Mouse (Mus musculus): ENCODE results near the gene St6galnac4.

St6galnac4 gene

DNA sequence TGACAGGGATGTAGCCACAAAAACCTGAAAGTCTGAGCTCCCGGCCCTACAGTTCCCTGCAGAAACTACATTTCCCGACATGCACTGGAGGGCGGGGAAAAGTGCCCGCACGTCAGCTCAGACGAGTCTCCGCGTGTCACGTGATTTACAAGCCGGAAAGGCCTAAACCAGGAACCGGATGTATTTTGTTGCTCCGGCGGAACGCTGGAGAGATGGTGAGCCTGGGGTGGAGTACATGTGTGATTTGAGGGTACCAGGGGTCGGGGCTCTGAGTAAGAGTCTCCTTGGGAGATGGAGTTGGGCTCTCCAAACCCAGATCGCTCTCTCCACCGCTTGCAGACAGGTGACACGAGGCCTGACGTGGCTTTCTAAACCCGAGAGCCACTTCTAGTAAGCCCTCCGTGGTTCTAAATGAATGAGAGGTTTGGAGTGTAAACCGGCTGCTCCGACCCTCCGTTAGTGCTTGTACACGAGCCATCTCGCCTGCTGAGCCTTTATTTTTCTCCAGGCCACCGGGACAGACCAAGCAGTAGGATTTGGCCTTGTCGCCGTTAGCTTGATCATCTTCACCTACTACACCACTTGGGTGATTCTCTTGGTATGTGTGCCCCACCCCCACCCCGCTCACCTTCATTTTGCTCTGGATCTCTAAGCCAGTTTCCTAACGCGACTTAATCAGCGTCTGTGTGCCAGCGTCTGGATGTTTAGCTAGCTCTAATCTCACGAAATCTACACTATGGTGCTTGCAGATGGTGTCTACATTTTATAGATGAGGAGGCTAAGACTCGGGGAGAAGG lies 16.0 kb upstream of the St6galnac4 start, which contains the start of gene Dpm2:
Gene Dpm2 (plus strand): TSS at position 161 of the 797 bp plus-strand sequence.
- CTCF ChIA-PET = interaction anchor here (0.6 kb wide), 1 partner anchor 61 kb away, joined by 5 read pairs; no protein-coding TSS in a partner anchor

DNA sequence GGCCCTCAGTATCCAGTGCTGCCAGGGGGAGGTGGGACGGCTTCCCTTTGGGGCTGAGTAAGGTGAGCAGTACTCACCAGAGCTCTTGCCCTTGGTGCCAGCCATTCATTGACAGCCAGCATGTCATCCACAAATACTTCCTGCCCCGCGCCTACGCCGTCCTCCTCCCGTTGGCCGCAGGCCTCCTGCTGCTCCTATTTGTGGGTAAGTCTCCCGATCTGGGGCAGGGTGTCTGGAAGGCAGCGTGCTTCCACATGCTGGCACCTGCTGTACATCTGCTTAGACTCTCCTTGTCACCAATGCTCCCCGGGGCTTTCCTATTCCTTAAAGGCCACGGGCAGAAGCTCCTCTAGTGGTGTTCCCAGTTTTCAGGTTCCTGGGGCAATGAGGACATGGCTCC lies 14.7 kb upstream of the St6galnac4 start:
- CTCF ChIA-PET = no interaction called here

DNA sequence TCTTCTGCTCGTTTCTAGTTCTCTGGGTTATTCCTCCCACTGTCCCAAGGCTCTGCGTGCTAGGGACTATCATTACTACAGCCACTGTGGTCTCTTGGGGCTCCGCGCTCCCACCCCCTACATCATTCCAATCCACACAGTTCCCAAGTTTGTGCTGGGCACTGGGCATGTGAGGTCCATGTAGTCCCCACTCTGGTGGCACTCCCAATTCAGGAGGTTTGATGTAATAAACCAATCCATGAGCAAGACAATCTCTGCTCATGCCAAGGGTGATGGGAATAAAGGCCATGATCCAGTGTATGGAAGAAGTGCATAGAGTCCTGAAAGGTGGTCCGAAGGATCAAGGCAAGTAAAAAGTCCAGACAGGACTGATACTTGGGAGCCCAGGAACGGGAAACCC lies 12.4 kb upstream of the St6galnac4 start, which contains the start of gene Pip5kl1:
Gene Pip5kl1 (plus strand): TSS at position 301 of the 400 bp plus-strand sequence.
- CTCF ChIA-PET = no interaction called here

GRCm38 (mm10) chr2:32574901-32575585 lies 11.9 kb upstream of the St6galnac4 start:
- CTCF ChIA-PET = no interaction called here

DNA sequence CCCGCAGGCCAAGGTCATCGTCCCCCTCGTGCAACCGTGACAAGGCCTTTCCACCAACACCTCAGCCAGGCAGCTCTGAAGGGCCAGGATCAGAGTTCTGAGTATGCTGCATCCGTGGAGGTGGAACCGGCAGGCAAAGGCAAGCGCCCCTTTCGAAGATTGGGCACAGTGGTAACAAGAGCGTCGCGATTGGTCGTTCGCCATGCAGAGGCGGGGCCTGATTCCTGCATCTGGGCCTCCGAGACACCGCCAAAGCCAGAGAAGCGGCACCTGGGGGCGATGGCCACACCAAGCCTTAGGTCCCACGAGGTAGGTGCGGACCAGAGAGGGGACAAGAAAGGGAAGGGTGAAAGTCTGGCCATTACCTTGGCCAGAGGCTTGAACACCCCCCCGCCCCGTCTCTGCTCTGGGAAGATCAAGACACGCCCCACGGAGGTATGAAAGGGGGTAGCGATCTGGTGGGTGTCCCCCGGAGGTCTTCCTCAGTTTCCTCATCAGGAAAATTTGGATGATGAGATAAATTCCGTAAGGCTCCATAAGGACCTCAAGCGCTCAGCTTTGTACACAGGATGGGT lies 11.2 kb upstream of the St6galnac4 start, which contains the start of gene 9430097D07Rik:
Gene 9430097D07Rik (minus strand): TSS at position 99 of the 575 bp plus-strand sequence.
- CTCF ChIA-PET = no interaction called here

DNA sequence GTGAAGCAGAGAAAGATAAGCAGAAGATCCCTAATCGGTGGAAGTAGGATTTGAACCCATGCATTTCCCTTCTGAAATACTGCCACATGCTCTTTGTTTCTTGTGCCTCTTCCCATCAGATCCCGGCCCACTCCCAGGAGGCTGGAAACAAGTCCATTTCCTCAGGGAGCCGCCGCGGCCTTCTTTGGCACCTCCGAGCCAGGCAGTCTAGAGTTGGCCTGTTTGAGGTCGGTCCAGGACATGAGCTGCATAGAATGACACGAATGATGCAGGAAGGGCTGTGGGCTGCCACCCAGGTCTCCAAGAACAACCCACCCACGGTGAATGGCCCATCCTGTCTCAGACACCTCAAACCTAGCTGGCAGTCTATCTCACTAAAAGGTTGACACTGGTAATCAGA lies 10.4 kb upstream of the St6galnac4 start:
- CTCF ChIA-PET = no interaction called here

DNA sequence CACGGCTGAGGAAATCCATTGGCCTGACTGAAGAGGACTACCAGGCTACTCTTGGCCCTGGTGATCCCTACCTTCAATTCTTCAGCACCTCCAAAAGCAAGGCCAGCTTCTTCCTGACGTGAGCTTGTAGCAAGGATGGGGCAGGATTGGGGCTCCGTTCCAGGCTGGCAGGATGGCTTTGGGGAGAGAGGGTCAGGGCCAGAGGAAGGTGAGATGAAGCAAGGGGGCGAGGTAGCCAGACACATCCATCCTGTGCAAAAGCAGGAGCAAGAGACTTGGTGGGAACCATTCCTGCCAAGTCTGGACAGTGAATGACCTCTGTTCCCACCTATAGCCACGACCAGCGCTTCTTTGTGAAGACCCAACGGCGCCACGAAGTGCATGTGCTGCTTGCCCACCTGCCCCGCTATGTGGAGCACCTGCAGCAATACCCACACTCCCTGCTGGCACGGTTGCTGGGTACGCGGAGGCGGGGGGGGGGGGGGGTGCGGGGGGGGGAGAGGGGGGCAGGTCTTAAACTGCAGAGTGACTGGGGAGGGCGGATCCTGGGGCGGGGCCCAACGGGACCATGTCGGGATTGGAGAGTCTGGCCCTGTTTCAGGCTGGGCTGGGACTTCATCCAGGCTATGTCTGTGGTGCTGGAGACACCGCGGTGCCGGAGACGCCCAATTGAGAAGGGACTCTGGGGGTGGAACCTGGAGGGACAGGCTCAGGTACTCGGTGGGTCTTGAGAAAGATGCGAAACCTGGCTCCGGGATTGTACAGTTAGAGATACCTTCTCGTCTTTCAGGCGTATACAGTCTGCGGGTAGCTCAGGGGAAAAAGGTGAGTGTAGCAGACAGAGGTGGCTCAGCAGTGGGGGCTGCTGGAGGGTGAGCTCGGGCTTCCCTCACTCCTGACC lies 8.5 kb upstream of the St6galnac4 start:
- CTCF ChIA-PET = no interaction called here

GRCm38 (mm10) chr2:32581450-32582095 lies 5.3 kb upstream of the St6galnac4 start:
- CTCF ChIA-PET = no interaction called here

GRCm38 (mm10) chr2:32582830-32583799 lies 3.8 kb upstream of the St6galnac4 start:
- CTCF ChIA-PET = interaction anchor here (0.7 to 1.0 kb wide), 2 partner anchors 11 to 27 kb away, joined by 3 to 9 read pairs; no protein-coding TSS in a partner anchor

DNA sequence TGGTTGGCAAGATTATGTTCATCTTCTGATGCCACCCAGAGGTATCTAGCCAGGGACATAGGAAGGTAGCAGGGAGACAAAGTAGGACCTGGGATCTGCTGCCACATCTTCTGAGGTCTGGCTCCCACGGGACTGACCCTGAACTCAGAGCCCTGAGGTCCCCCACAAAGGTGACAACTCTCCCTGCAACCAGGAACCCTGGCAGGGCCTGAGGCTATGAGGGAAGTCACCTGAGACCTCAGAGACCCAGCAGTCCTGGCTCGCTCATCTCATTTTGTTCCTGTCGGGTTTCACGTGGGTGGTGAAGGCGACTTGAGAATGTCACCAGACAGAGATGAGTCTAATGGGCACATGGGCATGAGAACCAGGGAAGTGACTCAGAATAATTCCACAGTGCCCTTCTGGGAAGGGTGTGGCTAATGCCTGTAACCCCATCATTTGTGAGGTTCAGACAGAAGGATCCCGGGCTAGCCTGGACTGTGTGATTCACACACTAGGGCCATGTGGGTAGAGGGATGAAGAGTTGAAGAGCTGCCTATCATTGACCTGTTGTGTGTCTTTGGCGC lies 1.7 kb upstream of the St6galnac4 start:
- CTCF ChIA-PET = no interaction called here

GRCm38 (mm10) chr2:32587731-32588321 lies 931 bp downstream of the St6galnac4 start:
- CTCF ChIA-PET = no interaction called here

DNA sequence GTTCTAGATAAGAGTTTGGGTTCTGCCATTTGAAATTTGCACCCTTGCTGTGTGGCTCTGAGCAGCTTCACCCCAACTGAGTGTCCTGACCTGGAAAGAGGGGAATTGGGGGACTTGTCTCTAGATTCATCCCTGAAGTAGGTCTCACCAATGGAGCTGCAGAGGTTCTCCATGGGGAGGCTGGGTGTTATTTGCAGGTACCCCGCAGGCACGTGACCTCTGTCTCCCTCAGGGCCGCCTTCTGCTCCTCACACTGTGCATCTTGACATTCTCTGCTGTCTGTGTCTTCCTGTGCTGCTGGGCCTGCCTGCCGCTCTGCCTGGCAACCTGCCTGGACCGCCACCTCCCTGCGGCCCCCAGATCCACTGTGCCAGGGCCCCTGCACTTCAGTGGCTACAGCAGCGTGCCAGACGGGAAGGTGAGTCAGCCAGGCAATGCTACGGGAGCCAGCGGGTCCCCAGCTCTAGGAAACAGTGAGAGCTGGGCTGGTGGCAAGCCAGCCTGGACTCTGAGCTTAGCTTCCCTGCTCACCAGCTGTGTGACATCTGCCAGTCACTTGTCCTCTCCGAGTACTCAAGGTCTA lies 2.4 kb downstream of the St6galnac4 start:
- CTCF ChIA-PET = no interaction called here

GRCm38 (mm10) chr2:32590224-32590623 lies 3.3 kb downstream of the St6galnac4 start:
- CTCF ChIA-PET = no interaction called here

DNA sequence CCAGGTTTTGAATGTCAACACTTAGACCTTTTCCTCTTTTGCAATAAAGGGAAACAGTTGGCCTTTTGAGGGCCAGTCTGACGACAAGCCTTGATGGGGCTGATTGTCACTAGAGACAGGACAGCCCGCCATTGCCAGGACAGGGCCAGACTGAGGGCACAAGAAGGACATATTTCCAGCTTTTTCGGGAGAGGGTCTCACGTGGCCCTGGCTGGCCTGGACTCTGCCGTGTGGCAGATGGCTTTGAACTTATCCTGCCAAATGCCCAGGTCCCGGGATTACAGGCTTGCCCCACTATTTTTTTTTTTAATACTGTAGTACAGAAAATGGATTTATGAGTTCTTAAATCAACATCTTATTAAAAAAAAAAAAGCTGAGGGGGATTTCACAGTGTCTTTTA lies 4.4 kb downstream of the St6galnac4 start:
- CTCF ChIA-PET = interaction anchor here (0.5 to 0.7 kb wide), 2 partner anchors 11 to 19 kb away, joined by 4 to 5 read pairs; no protein-coding TSS in a partner anchor

DNA sequence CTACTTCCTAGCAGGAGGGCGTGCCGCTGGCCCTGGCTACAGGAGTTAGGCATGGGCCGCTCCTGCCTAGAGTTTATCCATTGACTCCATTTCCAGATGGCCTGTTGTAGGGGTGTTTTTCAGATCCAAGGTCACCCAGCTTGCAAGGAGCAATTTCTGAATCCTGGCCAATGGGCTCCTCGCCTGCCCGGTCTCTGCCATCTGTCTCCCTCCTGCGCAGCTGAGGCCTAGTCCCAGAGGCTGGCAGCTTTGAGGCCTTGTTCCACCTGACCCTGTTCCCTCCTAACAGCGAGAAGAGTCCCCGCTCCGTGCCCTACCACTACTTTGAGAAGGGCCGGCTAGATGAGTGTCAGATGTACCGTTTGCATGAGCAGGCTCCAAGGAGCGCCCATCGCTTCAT lies 9.8 kb downstream of the St6galnac4 start:
- CTCF ChIA-PET = no interaction called here

DNA sequence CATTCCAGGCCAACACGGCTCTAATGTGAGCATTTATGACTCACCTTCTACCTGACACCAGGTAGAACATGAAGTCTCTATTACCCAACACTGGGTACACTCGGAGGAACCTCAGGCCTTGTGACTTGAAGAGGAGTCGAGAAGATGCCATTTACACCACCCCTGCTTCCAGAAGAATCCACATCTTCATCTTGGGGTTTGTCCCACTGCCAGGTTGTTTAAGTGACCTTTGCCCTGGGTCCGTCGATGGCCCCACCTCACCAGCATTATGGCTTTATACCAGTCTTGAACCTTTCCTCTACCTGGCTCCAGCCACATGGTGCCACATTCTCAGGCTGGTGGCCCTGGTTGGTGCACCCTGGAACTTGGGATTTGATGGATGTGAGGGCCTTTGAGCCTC lies 10.4 kb downstream of the St6galnac4 start:
- CTCF ChIA-PET = no interaction called here

DNA sequence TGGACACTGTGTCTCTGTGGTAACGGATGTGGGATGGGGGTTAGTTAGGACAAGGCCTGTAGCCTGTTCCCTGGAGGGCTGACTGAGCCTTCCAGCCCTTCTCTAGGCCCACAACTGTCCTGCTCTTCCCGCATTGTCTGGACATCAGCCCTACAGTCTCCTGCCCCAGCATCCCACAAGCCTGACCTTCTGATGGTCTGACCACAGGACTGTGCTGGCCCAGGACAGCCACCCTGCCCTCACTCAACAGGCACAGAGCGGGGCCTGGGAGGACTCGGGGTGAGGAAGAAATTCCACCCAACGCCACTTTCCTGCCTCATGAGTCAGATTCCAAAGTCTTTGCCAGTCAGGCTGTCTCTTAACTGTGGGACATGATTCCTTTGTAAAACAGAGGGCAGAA lies 10.8 kb downstream of the St6galnac4 start:
- CTCF ChIA-PET = no interaction called here

DNA sequence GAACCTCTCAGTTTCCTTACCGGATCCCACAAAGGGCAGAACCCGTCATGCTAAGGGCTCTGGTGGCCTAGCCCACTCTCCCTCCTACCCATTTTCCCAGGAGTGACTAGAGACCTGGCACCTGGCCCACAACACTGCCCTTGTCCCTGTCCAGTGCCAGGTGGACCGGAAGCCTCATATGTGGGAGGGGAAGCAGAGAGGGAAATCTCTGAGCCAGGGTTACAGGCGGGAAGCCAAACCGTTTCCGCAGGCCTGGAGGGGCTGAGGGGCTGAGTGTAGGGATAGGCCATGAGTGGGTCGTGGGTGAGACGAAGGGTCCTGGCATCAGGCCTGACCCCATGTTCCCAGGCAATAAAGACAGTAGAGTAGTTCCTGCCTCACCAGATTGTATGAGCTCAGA lies 11.6 kb downstream of the St6galnac4 start:
- CTCF ChIA-PET = no interaction called here

DNA sequence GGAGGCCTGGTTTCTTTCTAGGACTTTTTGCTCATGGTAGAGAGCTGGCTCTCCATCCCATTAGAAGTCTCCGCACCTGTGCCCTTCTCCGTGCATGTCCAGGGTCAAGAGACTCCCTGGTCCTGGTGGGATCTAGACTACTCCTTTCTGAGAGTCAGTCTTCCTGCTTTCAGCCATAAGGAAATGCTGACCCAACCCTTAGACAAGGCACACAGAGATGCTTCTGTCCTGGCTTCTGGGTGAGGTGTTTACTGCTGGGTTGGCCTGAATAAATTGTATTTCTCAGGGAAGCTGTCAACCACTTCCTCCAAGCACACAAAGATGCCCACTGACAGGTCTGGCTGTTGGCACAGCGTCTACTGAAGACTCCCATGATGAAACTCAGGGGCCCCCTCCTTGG lies 12.5 kb downstream of the St6galnac4 start, which contains the start of gene St6galnac6:
Gene St6galnac6 (plus strand): TSS at position 301 of the 400 bp plus-strand sequence.
- CTCF ChIA-PET = no interaction called here

Data from spleen, embryonic (tissue).